In genomic region chr11:118807511-118807910, GRCm38 (mm10) we compare ENCODE assay signal across 21 mouse cellular contexts.
DNase-seq lines count a peak whose midpoint lies in the region; ATAC-seq and TF ChIP-seq lines count a peak whose summit lies in the region.
"Had no signal": no experiment of that assay in that cellular context is flagged by ENCODE, and none has a peak within 500 bp of the region (broad histone marks: within the 10 kb centered on the region; RNA-seq: fewer than 3 reads in every experiment).

No protein-coding gene starts in this region.

- no peak overlapping the region for H3K9ac ChIP-seq in lung, embryonic 14.5 days
- no peak overlapping the region for H3K9ac ChIP-seq in stomach, postnatal 0 days (ENCODE audit: low read length)
- H3K9ac ChIP-seq: embryonic facial prominence, embryonic 12.5 days; intestine, embryonic 15.5 days; kidney, embryonic 15.5 days; liver, embryonic 15.5 days had no signal

- H3K27me3 ChIP-seq in lung, embryonic 14.5 days (ENCODE audit: insufficient read depth, low read length), result no peaks in the 10 kb centered on the region
- H3K27me3 ChIP-seq in limb, embryonic 10.5 days (ENCODE audit: low read depth, poor library complexity, severe bottlenecking), result peaks cover 10% of the 10 kb centered on the region; the same call in 1 of the 2 replicates
- H3K27me3 ChIP-seq in stomach, postnatal 0 days (ENCODE audit: control insufficient read depth, insufficient read depth, low read length), result no peaks in the 10 kb centered on the region
- H3K27me3 ChIP-seq: embryonic facial prominence, embryonic 12.5 days; intestine, embryonic 15.5 days; kidney, embryonic 15.5 days; liver, embryonic 15.5 days had no signal

- TF ChIP-seq CTCF in lung, embryonic 14.5 days (IDR thresholded peaks at IDR 0.05; ENCODE audit: low read depth), result no peak
- TF ChIP-seq CTCF in stomach, postnatal 0 days (IDR thresholded peaks at IDR 0.05; ENCODE audit: low read depth), result no peak

- TF ChIP-seq EP300 in stomach, postnatal 0 days (optimal IDR thresholded peaks at IDR 0.05), result no peak

- WGBS in lung, embryonic 14.5 days, result 12% methylated on average over 15 of the region's 15 CpGs
- 44% methylated on average over 15 of the region's 15 CpGs for WGBS in limb, embryonic 10.5 days
- WGBS in stomach, postnatal 0 days, result 13% methylated on average over 15 of the region's 15 CpGs

- 0 out of 2 replicates have a peak, but pooled peaks cover 5% of the 10 kb centered on the region for H3K4me1 ChIP-seq in lung, embryonic 14.5 days (ENCODE audit: insufficient read depth)
- H3K4me1 ChIP-seq in limb, embryonic 10.5 days, result peaks cover 65% of the 10 kb centered on the region
- no peaks in the 10 kb centered on the region for H3K4me1 ChIP-seq in stomach, postnatal 0 days (replicated peaks; ENCODE audit: control insufficient read depth, insufficient read depth)
- H3K4me1 ChIP-seq: embryonic facial prominence, embryonic 12.5 days; liver, embryonic 15.5 days; megakaryocyte, embryonic 14.5 days had no signal

- no peak overlapping the region for H3K4me2 ChIP-seq in lung, embryonic 14.5 days
- H3K4me2 ChIP-seq in stomach, postnatal 0 days (replicated peaks; ENCODE audit: low read depth), result no peak overlapping the region
- H3K4me2 ChIP-seq: embryonic facial prominence, embryonic 12.5 days; heart, embryonic 11.5 days; intestine, embryonic 15.5 days; kidney, embryonic 15.5 days; liver, embryonic 15.5 days had no signal

- H3K36me3 ChIP-seq in lung, embryonic 14.5 days (ENCODE audit: insufficient read depth), result no peaks in the 10 kb centered on the region
- H3K36me3 ChIP-seq in limb, embryonic 10.5 days, result no peaks in the 10 kb centered on the region
- no peaks in the 10 kb centered on the region for H3K36me3 ChIP-seq in stomach, postnatal 0 days (ENCODE audit: control insufficient read depth, insufficient read depth, low read length)
- H3K36me3 ChIP-seq: embryonic facial prominence, embryonic 12.5 days; G1E; intestine, embryonic 15.5 days; kidney, embryonic 15.5 days; liver, embryonic 15.5 days had no signal

- no peak overlapping the region for H3K4me3 ChIP-seq in lung, embryonic 14.5 days (ENCODE audit: low read depth, low read length)
- H3K4me3 ChIP-seq in limb, embryonic 10.5 days, result no peak overlapping the region
- no peak overlapping the region for H3K4me3 ChIP-seq in stomach, postnatal 0 days (ENCODE audit: low read depth, low read length)
- H3K4me3 ChIP-seq: embryonic facial prominence, embryonic 12.5 days; intestine, embryonic 15.5 days; kidney, embryonic 15.5 days; liver, embryonic 15.5 days; megakaryocyte, embryonic 14.5 days had no signal

- H3K9me3 ChIP-seq in lung, embryonic 14.5 days (ENCODE audit: low read depth, low read length), result no peaks in the 10 kb centered on the region
- H3K9me3 ChIP-seq in limb, embryonic 10.5 days (replicated peaks), result no peaks in the 10 kb centered on the region
- no peaks in the 10 kb centered on the region for H3K9me3 ChIP-seq in stomach, postnatal 0 days (ENCODE audit: control insufficient read depth, low read length)
- H3K9me3 ChIP-seq: embryonic facial prominence, embryonic 12.5 days; intestine, embryonic 15.5 days; kidney, embryonic 15.5 days; liver, embryonic 15.5 days; megakaryocyte, embryonic 14.5 days had no signal

- DNase-seq in lung, embryonic 14.5 days, result peak; percentile 28
- DNase-seq in lung, postnatal 4 days, result no peak
- peak; percentile 14 for DNase-seq in embryo, embryonic 9.5 days (ENCODE audit: extremely low spot score)
- peak; percentile 51 for DNase-seq in limb, embryonic 10.5 days (ENCODE audit: low spot score)
- DNase-seq in stomach, postnatal 0 days (ENCODE audit: low spot score), result no peak
- no peak for DNase-seq in adrenal gland, postnatal 14 days
- DNase-seq in gastrocnemius, postnatal 25 days, result no peak
- DNase-seq: cerebellum, adult 9-10 months; gastrocnemius, postnatal 36 days; layer of hippocampus, postnatal 36 days; left cerebral cortex, postnatal 4 days; lung, postnatal 10 days; right cerebral cortex, adult 18-20 months had no signal

- H3K27ac ChIP-seq in lung, embryonic 14.5 days (ENCODE audit: low read depth), result no peak overlapping the region
- H3K27ac ChIP-seq in limb, embryonic 10.5 days, result no peak overlapping the region
- H3K27ac ChIP-seq in stomach, postnatal 0 days (replicated peaks), result no peak overlapping the region
- H3K27ac ChIP-seq: embryonic facial prominence, embryonic 12.5 days; intestine, embryonic 15.5 days; kidney, embryonic 15.5 days; liver, embryonic 15.5 days had no signal

- ATAC-seq in lung, embryonic 14.5 days (ENCODE audit: insufficient read depth), result no peak
- ATAC-seq in stomach, postnatal 0 days (ENCODE audit: low FRiP score, low TSS enrichment), result 0 out of 2 replicates have a peak, but pooled peaks have one; percentile 38
- ATAC-seq: CD4-positive, CD25-positive, alpha-beta regulatory T cell, adult 4 months; intestine, embryonic 15.5 days had no signal

Comparison
In these comparisons a context has a peak if more than half of its experiments do, and no peak if none do; other contexts are left out.
1. DNase-seq: peak in lung, embryonic 14.5 days (single experiment), embryo, embryonic 9.5 days (single experiment) and limb, embryonic 10.5 days (single experiment); none in lung, postnatal 4 days (0 of 2), stomach, postnatal 0 days (single experiment), adrenal gland, postnatal 14 days (single experiment) and gastrocnemius, postnatal 25 days (single experiment).